Mouse (Mus musculus) testis, adult 2 months (tissue): ENCODE data around the gene Trmt5. TPM values are rescaled to one million over a fixed set of nuclear protein-coding genes. Genes with fewer than 3 reads are reported as not detected.

Experiments used
- H3K27ac ChIP-seq: fragments of 200-500 bp; 2 replicates; pipeline ENCODE4 v1.5.1; 2012; ENCODE audit warnings: low read depth, low read length; ENCODE audit not compliant: control insufficient read depth, insufficient read depth
- H3K27me3 ChIP-seq: fragments of 200-500 bp; 2 replicates; pipeline ENCODE4 v1.6.1; 2012; ENCODE audit warnings: mild to moderate bottlenecking, low read length, moderate library complexity; ENCODE audit not compliant: control insufficient read depth, insufficient read depth
- H3K36me3 ChIP-seq: fragments of 200-500 bp; 2 replicates; pipeline ENCODE4 v1.6.1; 2012; ENCODE audit warnings: mild to moderate bottlenecking, low read length; ENCODE audit not compliant: control insufficient read depth, insufficient read depth
- H3K4me1 ChIP-seq: fragments of 200-500 bp; 2 replicates; pipeline ENCODE4 v1.6.1; 2012; ENCODE audit warnings: low read length; ENCODE audit not compliant: control insufficient read depth, insufficient read depth
- H3K4me3 ChIP-seq: fragments of 200-500 bp; 2 replicates; pipeline ENCODE4 v1.5.1; 2012; ENCODE audit warnings: low read depth, mild to moderate bottlenecking, low read length, moderate library complexity, mixed read lengths; ENCODE audit not compliant: control insufficient read depth
- CTCF ChIP-seq: fragments of 200-500 bp; IDR thresholded peaks from 2 replicates; pipeline ENCODE4 v1.5.1; 2012; ENCODE audit warnings: low read depth, mild to moderate bottlenecking, inconsistent platforms, low read length, moderate library complexity; ENCODE audit not compliant: control insufficient read depth, insufficient read depth, insufficient replicate concordance
- POLR2A ChIP-seq: fragments of 200-500 bp; IDR thresholded peaks from 2 replicates; pipeline ENCODE4 v1.6.1; 2012; ENCODE audit warnings: low read depth, mild to moderate bottlenecking, inconsistent platforms, low read length, moderate library complexity; ENCODE audit not compliant: control insufficient read depth
- polyA plus RNA-seq: library from polyadenylated mRNA; depleted of rRNA; stranded (reverse); fragments of >200 nt; gene quantifications from 2 replicates; pipeline ENCODE4 v1.2.3, GENCODE M21; 2012

Gene Trmt5
- polyA plus RNA-seq, 1 experiment: 6.6 TPM

DNA sequence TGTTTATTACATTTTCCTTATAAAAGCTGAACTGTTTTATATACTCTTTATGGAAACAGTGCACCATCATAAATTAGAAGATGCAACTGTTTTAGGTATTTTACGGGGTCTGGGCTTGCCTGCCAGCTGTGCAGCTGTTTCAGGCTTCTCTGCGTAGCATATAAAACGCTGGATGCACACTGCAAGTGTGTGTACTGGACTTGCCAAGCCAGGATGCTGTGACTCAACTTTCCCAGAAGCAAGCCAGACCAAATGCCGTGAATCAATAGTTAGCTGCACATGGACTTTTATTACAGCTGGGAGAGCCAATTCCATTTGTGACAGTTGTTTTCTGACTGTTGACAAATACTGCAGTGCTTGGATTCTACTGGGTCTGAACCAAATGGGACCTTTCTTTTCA lies 16.6 kb downstream of the Trmt5 start:
- no peak overlapping the region for H3K27ac ChIP-seq
- no peaks in the 10 kb centered on the region for H3K4me1 ChIP-seq
- H3K4me3 ChIP-seq: no peak overlapping the region
- H3K27me3 ChIP-seq: no peaks in the 10 kb centered on the region
- H3K36me3 ChIP-seq: no peaks in the 10 kb centered on the region
- TF ChIP-seq POLR2A (no peak), CTCF (no peak)

DNA sequence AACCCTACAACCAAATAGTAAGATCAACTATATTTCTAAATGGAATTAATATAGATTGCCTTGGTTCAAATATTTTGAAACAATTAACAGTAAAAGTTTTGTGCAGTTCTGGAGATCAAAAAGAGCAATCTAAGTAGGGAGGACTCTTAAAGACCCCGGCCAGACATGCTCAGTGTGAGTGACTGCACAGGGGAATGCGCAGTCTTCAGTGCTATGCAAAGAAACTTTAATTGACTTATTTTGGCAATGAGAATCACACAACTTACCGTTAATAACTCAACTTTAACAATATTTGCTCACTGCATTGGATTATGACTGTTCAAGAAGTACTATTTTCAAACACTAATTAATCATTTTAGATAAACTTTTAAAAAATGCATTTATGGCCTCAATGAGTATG lies 17.0 kb downstream of the Trmt5 start:
- Histone ChIP-seq H3K36me3 (no peaks in the 10 kb centered on the region), H3K27me3 (no peaks in the 10 kb centered on the region), H3K27ac (no peak overlapping the region), H3K4me1 (no peaks in the 10 kb centered on the region), H3K4me3 (no peak overlapping the region)
- TF ChIP-seq POLR2A: no peak

DNA sequence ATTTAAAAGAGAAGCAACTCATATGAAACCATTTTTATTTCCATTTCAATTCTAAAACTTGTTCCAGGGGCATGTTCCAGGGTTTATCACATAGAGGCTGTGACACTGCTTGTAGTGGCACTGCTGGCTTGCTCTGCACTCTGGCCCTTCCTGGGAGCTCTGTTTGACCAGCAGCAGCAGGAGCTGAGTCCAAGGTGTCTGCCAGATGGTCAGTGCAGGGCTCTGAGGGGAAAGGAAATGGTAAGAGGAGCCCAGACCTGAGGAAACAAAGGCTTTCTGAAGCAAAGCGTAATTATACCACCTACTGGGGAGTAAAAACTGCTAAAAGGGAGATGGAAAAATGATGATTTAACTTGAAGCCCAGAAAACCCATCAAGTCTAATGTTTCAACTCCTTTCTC lies 18.0 kb downstream of the Trmt5 start:
- Histone ChIP-seq H3K36me3 (no peaks in the 10 kb centered on the region), H3K27ac (no peak overlapping the region), H3K4me1 (no peaks in the 10 kb centered on the region), H3K4me3 (no peak overlapping the region), H3K27me3 (no peaks in the 10 kb centered on the region)
- TF ChIP-seq CTCF (no peak), POLR2A (no peak)

DNA sequence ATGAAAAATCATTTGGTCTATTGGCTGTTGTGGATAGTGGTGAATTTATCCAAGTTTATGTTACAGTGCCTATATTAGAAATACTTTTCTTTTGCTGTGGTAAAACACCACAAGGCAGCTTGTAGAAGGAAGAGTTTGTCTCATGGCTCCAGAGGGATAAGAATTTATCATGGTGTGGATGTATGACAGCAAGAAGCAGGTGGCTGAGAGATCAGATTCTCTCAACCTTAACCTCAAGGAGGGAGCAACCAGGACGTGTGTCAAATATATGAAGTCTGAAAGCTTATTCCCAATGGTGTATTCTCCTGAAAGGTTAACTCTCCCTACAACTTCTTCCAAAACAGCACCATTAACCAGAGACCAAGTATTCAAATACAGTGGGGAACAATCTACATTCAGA lies 19.9 kb downstream of the Trmt5 start:
- Histone ChIP-seq H3K27me3 (no peaks in the 10 kb centered on the region), H3K27ac (no peak overlapping the region), H3K4me3 (no peak overlapping the region), H3K36me3 (no peaks in the 10 kb centered on the region), H3K4me1 (no peaks in the 10 kb centered on the region)
- TF ChIP-seq POLR2A (no peak), CTCF (no peak)

DNA sequence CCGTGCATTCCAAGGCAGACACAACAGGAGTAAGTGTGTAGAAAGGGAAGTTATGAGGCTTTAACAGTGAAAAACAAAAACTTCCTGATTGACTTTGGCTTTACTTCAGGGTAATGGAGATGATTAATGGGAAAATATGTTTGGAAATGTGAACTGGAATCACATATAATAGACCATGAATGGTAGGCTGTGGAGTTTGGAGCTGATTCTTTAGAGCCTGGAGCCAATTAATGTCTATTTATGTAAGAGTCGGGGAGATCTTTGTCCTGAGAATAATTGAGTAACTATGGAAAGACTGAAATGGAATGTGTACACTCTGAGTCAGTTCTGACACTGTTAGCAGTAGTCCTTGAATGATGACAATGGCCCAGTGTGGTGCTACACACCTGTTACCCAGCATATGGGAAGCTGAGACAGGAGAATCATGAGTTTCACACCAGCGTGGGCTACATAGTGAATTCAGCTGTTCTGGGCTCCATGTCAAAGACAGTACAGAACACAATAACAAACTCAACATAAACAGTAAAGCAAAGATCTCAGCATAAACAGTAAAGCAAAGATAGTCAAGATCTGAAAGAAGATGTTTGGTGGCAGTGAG lies 21.0 kb downstream of the Trmt5 start:
- H3K4me3 ChIP-seq: no peak overlapping the region
- no peaks in the 10 kb centered on the region for H3K36me3 ChIP-seq
- no peaks in the 10 kb centered on the region for H3K4me1 ChIP-seq
- no peak overlapping the region for H3K27ac ChIP-seq
- TF ChIP-seq POLR2A (no peak), CTCF (no peak)
- no peaks in the 10 kb centered on the region for H3K27me3 ChIP-seq

DNA sequence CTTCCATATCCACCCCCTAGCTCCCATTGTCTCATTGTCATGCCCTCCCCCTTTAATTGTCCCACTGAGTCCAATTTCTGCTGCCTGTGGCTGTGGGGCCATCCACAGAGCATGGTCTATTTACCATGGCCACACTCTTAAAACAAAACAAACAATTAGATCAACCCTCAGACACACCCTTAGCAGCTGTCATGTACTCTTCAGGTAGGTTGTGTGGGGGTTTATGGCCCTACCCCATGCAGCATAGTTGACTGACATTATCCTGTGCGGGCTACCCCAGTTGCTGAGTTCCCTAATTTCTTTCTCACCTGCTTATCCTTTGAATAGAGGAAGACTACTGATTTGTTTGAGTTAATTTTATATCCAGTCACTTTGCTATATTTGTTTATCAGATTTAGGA lies 26.2 kb downstream of the Trmt5 start:
- no peaks in the 10 kb centered on the region for H3K4me1 ChIP-seq
- H3K27me3 ChIP-seq: no peaks in the 10 kb centered on the region
- no peak overlapping the region for H3K4me3 ChIP-seq
- no peak overlapping the region for H3K27ac ChIP-seq
- no peaks in the 10 kb centered on the region for H3K36me3 ChIP-seq
- TF ChIP-seq CTCF (no peak), POLR2A (no peak)

DNA sequence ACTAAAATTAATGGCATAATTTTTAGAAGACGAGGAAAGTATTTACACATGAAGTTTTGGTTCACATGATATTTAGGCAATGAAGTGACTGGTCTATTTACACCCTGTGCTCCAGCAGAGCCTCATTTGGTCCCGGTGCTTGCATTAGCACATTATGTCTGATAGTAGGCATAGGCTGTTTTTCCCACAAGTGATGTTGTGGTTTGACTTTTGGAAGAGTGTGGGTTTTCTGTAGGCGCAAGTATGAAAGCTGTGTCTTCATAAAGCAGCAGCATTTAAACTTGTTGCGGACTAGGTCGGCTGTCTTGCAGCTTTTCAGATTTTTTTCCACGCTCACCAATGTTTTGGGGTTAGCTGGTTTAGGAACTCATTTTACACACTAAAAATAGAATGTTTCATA lies 27.2 kb downstream of the Trmt5 start:
- Histone ChIP-seq H3K36me3 (no peaks in the 10 kb centered on the region), H3K27ac (no peak overlapping the region), H3K4me1 (no peaks in the 10 kb centered on the region), H3K4me3 (no peak overlapping the region), H3K27me3 (no peaks in the 10 kb centered on the region)
- TF ChIP-seq POLR2A (no peak), CTCF (no peak)

DNA sequence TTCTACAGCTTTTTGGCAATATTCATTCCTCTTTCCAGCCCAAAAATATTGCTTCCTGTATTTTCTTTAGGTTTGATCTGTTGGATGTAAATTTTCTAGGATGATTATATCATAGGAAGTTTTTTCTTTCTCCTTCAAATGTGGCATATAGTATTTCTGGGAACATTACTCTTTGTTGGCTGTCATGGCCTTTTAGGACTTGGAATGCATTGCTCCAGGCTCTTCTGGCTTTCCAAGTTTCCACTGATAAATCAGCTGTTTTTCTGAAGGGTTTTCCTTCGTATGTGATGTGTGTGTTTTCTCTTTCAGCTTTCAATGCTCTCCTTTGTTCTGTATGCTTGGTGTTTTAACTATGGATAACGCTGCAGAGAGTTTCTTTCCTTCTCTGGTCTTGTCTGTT lies 31.5 kb downstream of the Trmt5 start:
- Histone ChIP-seq H3K4me3 (no peak overlapping the region), H3K27me3 (no peaks in the 10 kb centered on the region), H3K27ac (no peak overlapping the region), H3K4me1 (no peaks in the 10 kb centered on the region), H3K36me3 (no peaks in the 10 kb centered on the region)
- TF ChIP-seq POLR2A: no peak
- no peak for TF ChIP-seq CTCF
